Mouse (Mus musculus) retina, adult 2 months (tissue): ENCODE results near the gene Rbms3.

ENCODE experiments used
- DNase-seq: peaks from one replicate; pipeline ENCODE4 v3.0.0-alpha.2; 2012; ENCODE audit warnings: low read depth, low spot score

Gene Rbms3

GRCm38 (mm10) chr9:116976575-116977408, 652.9 kb downstream of the Rbms3 start:
- DNase-seq, result no peak

- no peak for DNase-seq
These were observed 654.4 kb downstream of the Rbms3 start for GRCm38 (mm10) chr9:116975269-116975668.

GRCm38 (mm10) chr9:116974134-116974533, 655.6 kb downstream of the Rbms3 start:
- DNase-seq, result no peak

DNA sequence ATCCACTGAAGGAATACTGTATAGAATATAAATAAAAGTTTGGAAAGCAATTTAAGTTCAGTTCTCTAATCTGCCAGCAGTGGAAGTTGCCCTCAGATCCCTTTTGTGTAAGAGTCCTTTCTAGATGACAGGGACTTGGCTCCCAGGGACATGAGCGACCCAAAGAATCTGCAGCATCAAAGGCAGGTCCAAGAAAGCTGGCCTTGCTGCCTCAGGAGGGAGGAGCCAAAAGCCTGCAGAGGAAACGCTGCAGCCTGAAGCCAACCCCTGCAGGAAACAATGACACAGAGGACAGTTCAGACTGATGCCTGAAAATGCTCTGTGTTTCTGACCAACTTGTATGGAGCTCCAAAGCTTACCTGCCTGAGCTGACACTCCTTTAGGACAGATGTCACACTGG, 656.1 kb downstream of the Rbms3 start:
- no peak for DNase-seq

GRCm38 (mm10) chr9:116967317-116967716, 662.4 kb downstream of the Rbms3 start:
- no peak for DNase-seq

- DNase-seq, result no peak
These were observed 664.0 kb downstream of the Rbms3 start for GRCm38 (mm10) chr9:116965691-116966090.

GRCm38 (mm10) chr9:116956156-116956555, 673.6 kb downstream of the Rbms3 start:
- DNase-seq, result no peak

- DNase-seq, result no peak
These were observed 681.5 kb downstream of the Rbms3 start for GRCm38 (mm10) chr9:116948211-116948610.

- no peak for DNase-seq
These were observed 682.3 kb downstream of the Rbms3 start for GRCm38 (mm10) chr9:116947369-116947768.

DNA sequence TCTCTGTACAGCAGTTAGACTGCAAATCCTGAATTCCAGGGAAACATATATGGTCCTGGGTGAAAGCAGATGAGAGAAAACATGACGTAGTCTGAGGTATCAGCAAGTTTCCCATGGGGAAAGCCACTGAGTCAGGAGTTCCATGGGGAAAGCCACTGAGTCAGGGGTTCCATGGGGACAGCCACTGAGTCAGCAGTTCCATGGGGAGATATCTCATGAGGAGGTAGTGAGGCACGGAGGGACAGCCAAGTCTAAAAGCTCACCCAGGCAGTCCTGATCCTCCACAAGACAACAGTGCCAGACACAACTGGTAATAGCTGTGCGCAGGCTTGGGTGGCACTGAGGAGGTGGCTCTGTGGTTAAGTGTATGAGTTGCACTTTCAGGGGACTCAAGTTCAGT, 682.9 kb downstream of the Rbms3 start:
- no peak for DNase-seq

- no peak for DNase-seq
These were observed 684.0 kb downstream of the Rbms3 start for GRCm38 (mm10) chr9:116945689-116946088.

- DNase-seq, result no peak
These were observed 685.8 kb downstream of the Rbms3 start for GRCm38 (mm10) chr9:116943902-116944301.

DNA sequence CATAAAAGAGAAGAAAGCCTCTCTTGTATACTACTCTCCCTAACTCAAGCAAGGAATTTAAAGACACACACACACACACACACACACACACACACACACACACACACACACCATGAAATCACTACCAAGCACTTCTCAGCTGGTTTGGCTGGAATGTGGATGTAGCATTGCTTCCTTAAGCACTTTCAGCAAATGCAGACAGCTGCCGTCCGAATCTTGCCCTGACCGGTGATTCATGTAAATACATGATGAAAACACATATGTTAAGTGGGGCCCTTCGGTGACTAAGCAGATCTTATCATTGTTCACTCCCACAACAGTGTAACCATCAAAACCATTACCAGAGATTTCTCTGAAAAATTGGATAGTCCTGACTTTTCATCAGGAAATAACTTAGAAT, 688.6 kb downstream of the Rbms3 start:
- no peak for DNase-seq

DNA sequence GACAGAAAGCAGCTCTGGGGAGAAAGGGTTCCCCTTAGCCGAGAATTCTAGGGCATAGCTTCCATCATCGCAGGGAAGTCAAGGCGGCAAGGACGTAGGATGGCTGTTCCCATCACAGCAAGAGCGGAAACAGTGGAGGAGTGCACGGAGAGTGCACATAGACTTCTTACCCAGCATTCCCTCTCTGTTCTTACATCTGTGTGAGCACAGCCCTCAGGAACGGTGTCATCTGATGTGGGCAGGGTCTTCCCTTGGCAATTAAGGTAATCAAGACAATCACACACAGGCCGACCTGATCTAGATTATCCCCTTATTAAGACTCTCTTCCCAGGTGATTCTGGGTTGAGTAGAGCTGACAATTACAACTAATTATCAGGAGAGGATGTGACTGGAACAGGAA, 689.0 kb downstream of the Rbms3 start:
- DNase-seq, result no peak

DNA sequence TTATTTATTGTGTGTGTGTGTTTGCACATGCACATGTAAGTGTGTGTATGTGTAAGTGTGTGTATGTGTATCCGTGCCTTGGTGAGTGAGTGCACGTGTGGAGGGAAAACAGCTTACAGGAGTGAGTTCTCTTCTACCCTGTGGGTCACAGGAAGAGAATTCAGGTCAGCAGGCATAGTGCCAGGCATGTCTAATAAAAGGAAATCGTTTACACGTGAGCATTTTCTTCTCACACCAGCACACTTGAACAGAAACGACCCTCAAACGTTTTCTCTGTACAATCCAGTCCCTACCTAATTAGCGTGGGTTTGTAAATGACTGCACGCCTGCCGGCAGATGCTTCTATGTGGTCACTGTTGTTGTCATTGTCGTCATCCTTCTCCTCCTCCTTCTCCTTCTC, 701.4 kb downstream of the Rbms3 start:
- DNase-seq, result no peak

DNA sequence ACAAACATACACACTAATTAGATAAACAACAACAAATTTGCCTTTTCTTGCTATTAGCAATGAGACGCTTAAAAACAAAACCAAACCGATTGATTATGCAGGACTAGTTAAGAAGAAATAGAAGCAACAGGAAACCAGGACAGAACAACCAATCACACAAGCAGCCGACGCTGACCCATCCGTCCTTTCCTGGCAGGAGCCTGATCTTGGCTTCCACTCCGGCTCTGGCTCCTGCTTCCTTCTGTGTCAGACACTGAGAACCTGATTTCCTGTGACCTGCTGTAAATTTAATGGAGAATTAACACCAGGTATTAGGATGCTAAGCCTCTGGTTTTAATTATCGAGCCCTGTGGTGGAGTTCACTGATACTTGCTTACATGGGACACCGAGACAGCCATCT, 706.6 kb downstream of the Rbms3 start:
- DNase-seq, result no peak

DNA sequence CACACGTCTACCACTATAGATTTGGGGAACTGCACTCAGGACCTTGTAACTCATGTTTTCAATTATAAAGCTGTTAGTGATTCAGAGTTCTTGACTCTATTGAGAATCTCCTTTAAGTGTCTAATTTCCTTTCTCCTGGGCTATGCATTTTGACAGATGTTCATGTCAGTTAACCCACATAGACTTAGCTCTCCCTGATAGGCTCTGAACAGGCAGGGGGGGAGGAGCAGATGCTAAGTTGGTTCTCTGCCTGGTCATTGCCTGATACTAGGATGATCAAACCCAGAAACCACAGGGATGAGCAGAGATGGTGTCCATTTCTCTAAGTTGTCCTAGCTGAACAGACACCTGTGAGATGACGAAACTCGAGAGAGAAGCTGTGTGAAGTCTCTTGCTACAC, 707.2 kb downstream of the Rbms3 start:
- DNase-seq, result no peak

DNA sequence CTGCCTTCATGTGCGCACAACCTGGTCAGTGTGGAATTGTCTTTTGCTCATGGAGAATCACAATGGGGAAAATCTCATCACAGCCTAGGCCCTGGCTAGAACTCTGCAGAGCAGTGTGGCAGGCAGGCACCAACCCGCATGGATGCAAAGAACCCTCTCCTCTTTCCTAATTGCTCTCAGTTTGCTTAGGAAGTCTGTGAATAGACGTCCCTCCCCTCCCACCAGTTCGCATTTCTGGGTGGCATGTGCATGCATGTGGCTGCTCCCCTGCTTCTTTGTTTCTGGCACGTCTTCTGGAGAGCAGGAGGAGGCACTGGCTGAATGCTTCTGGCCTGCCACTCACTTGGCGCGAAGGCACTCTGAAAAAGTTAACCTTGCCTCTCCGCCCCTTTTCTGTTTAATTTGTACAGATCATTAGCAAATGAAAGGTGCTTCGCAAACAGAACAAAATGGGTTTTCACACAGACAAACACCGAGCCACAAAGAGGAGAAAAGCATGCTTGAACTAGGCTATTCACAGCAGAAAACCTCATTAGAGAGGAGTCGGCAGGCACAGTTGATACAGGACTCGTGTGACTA, 710.2 kb downstream of the Rbms3 start:
- no peak for DNase-seq

GRCm38 (mm10) chr9:116912493-116912847, 717.2 kb downstream of the Rbms3 start:
- no peak for DNase-seq

- no peak for DNase-seq
These were observed 717.8 kb downstream of the Rbms3 start for GRCm38 (mm10) chr9:116911781-116912492.

GRCm38 (mm10) chr9:116909511-116909910, 720.2 kb downstream of the Rbms3 start:
- DNase-seq, result no peak

GRCm38 (mm10) chr9:116906955-116907354, 722.8 kb downstream of the Rbms3 start:
- DNase-seq, result no peak

GRCm38 (mm10) chr9:116905646-116906045, 724.1 kb downstream of the Rbms3 start:
- DNase-seq, result no peak
